Mouse (Mus musculus) midbrain, embryonic 11.5 days (tissue): ENCODE measurements around the gene Trip12. TPM values are rescaled to one million over a fixed set of nuclear protein-coding genes. Genes with fewer than 3 reads are reported as not detected.

Experiments used
- ATAC-seq: fragments of 200-750 bp; cut with Nextera tagmentation; 2 replicates; pipeline ENCODE4 v1.8.0; 2017; ENCODE audit warnings: moderate TSS enrichment, moderate library complexity; ENCODE audit not compliant: low FRiP score
- DNase-seq: peaks from one replicate; pipeline ENCODE4 v3.0.0; 2015; ENCODE audit warnings: low spot score; ENCODE audit errors: missing footprints
- H3K27ac ChIP-seq: fragments of 300-500 bp; sonication (generic); 2 replicates; pipeline ENCODE4 v1.5.1; 2014; ENCODE audit warnings: low read depth, low read length
- H3K27me3 ChIP-seq: fragments of 300-500 bp; sonication (generic); 2 replicates; pipeline ENCODE4 v1.6.1; 2014; ENCODE audit warnings: mild to moderate bottlenecking, low read length, moderate library complexity, mixed read lengths; ENCODE audit not compliant: control insufficient read depth, insufficient read depth
- H3K36me3 ChIP-seq: fragments of 300-500 bp; sonication (generic); 2 replicates; pipeline ENCODE4 v1.6.1; 2014; ENCODE audit warnings: mild to moderate bottlenecking, low read length, moderate library complexity, mixed read lengths; ENCODE audit not compliant: control insufficient read depth, insufficient read depth
- H3K4me1 ChIP-seq: fragments of 300-500 bp; sonication (generic); 2 replicates; pipeline ENCODE4 v1.6.1; 2014; ENCODE audit warnings: low read length; ENCODE audit not compliant: control insufficient read depth, insufficient read depth
- H3K4me2 ChIP-seq: fragments of 300-500 bp; sonication (generic); 2 replicates; pipeline ENCODE4 v1.6.1; 2014; ENCODE audit warnings: mild to moderate bottlenecking, moderate library complexity
- H3K4me3 ChIP-seq: fragments of 300-500 bp; sonication (generic); 2 replicates; pipeline ENCODE4 v1.5.1; 2014; ENCODE audit warnings: low read depth, low read length
- H3K9ac ChIP-seq: fragments of 300-500 bp; sonication (generic); 2 replicates; pipeline ENCODE4 v1.6.1; 2014; ENCODE audit warnings: low read length
- H3K9me3 ChIP-seq: fragments of 300-500 bp; sonication (generic); 2 replicates; pipeline ENCODE4 v1.6.1; 2016; ENCODE audit warnings: low read length; ENCODE audit not compliant: control insufficient read depth
- WGBS: fragments of 180-500 bp; shearing (Covaris S2); extraction: QIAGEN DNeasy Blood & Tissue Kit; methylation state at CpG from one replicate; pipeline ENCODE4 v1.1.7; 2014; 5-methylcytosine and 5-hydroxymethylcytosine counted together
- polyA plus RNA-seq: library from polyadenylated mRNA; unstranded; fragments of >200 nt; fragmentation: Nextera tagmentation; extraction: Ambion mirVana; gene quantifications from 2 replicates; pipeline ENCODE4 v1.2.1, GENCODE M21; 2014

The Trip12 gene
- polyA plus RNA-seq, result 99.4 and 107 TPM in 2 replicates

- Histone ChIP-seq H3K4me2 (peak within 1 kb of the TSS; percentile 73), H3K4me3 (peak within 1 kb of the TSS; percentile 97), H3K4me1 (peaks cover 6% of the 10 kb centered on the region; the same call in 1 of the 2 replicates), H3K27me3 (no peaks in the 10 kb centered on the region), H3K27ac (peak within 1 kb of the TSS; percentile 89), H3K36me3 (no peaks in the 10 kb centered on the region), H3K9me3 (no peaks in the 10 kb centered on the region), H3K9ac (peak within 1 kb of the TSS; percentile 97)
- under 1% methylated on average over 38 of the region's 39 CpGs for WGBS
- ATAC-seq (peak; percentile 66), DNase-seq (peak; percentile 96)
Observed at GRCm38 (mm10) chr1:84840018-84840664, at the start of gene Trip12. TSS of gene Trip12 (minus strand) at chr1:84840516.

- WGBS, result 7% methylated on average over 7 of the region's 7 CpGs
- peak; percentile 94 for ATAC-seq
- no peak overlapping the region for H3K4me3 ChIP-seq
- peak; percentile 95 for DNase-seq
- peak overlapping the region; percentile 23; the same call in 1 of the 2 replicates for H3K4me2 ChIP-seq
- no peaks in the 10 kb centered on the region for H3K9me3 ChIP-seq
- no peak overlapping the region for H3K9ac ChIP-seq
- peaks cover 12% of the 10 kb centered on the region for H3K4me1 ChIP-seq
- no peaks in the 10 kb centered on the region for H3K27me3 ChIP-seq
- H3K27ac ChIP-seq, result peak overlapping the region; percentile 89
- no peaks in the 10 kb centered on the region for H3K36me3 ChIP-seq
Observed at GRCm38 (mm10) chr1:84890005-84890393, 49.7 kb upstream of the Trip12 start.

GRCm38 (mm10) chr1:84889330-84890004, 49.2 kb upstream of the Trip12 start:
- Histone ChIP-seq H3K4me3 (no peak overlapping the region), H3K27ac (peak overlapping the region; percentile 89), H3K9me3 (no peaks in the 10 kb centered on the region), H3K36me3 (no peaks in the 10 kb centered on the region), H3K4me2 (peak overlapping the region; percentile 23; the same call in 1 of the 2 replicates), H3K4me1 (peaks cover 12% of the 10 kb centered on the region), H3K9ac (peak overlapping the region; percentile 41; the same call in 1 of the 2 replicates), H3K27me3 (no peaks in the 10 kb centered on the region)
- DNase-seq (peak; percentile 86), ATAC-seq (peak; percentile 76)
- WGBS, result 33% methylated on average over 8 of the region's 8 CpGs

- peaks cover 12% of the 10 kb centered on the region for H3K4me1 ChIP-seq
- no peak overlapping the region for H3K4me3 ChIP-seq
- ATAC-seq, result no peak
- DNase-seq, result peak; percentile 85
- H3K4me2 ChIP-seq, result no peak overlapping the region
- H3K9me3 ChIP-seq, result no peaks in the 10 kb centered on the region
- H3K27me3 ChIP-seq, result no peaks in the 10 kb centered on the region
- no peak overlapping the region for H3K27ac ChIP-seq
- H3K36me3 ChIP-seq, result no peaks in the 10 kb centered on the region
- H3K9ac ChIP-seq, result no peak overlapping the region
- 89% methylated on average over 6 of the region's 6 CpGs for WGBS
Observed at GRCm38 (mm10) chr1:84885921-84886320, 45.6 kb upstream of the Trip12 start.

GRCm38 (mm10) chr1:84885174-84885573, 44.9 kb upstream of the Trip12 start:
- WGBS, result 84% methylated on average over 3 of the region's 3 CpGs
- Histone ChIP-seq H3K27ac (no peak overlapping the region), H3K4me1 (peaks cover 10% of the 10 kb centered on the region), H3K27me3 (no peaks in the 10 kb centered on the region), H3K4me3 (no peak overlapping the region), H3K9ac (no peak overlapping the region), H3K4me2 (no peak overlapping the region), H3K36me3 (no peaks in the 10 kb centered on the region), H3K9me3 (no peaks in the 10 kb centered on the region)
- peak; percentile 83 for DNase-seq
- no peak for ATAC-seq

- 77% methylated on average over 4 of the region's 4 CpGs for WGBS
- ATAC-seq, result no peak
- H3K4me2 ChIP-seq, result no peak overlapping the region
- H3K4me3 ChIP-seq, result no peak overlapping the region
- no peaks in the 10 kb centered on the region for H3K27me3 ChIP-seq
- peak; percentile 8 for DNase-seq
- no peak overlapping the region for H3K9ac ChIP-seq
- H3K9me3 ChIP-seq, result no peaks in the 10 kb centered on the region
- H3K27ac ChIP-seq, result no peak overlapping the region
- H3K4me1 ChIP-seq, result peaks cover under 1% of the 10 kb centered on the region
- H3K36me3 ChIP-seq, result no peaks in the 10 kb centered on the region
Observed at GRCm38 (mm10) chr1:84883889-84884288, 43.6 kb upstream of the Trip12 start.

GRCm38 (mm10) chr1:84882937-84883336, 42.6 kb upstream of the Trip12 start:
- H3K4me2 ChIP-seq, result no peak overlapping the region
- H3K27me3 ChIP-seq, result no peaks in the 10 kb centered on the region
- H3K4me1 ChIP-seq, result no peaks in the 10 kb centered on the region
- H3K4me3 ChIP-seq, result no peak overlapping the region
- no peak overlapping the region for H3K27ac ChIP-seq
- no peaks in the 10 kb centered on the region for H3K36me3 ChIP-seq
- no peak for ATAC-seq
- WGBS, result 89% methylated on average over 4 of the region's 4 CpGs
- no peak for DNase-seq
- H3K9ac ChIP-seq, result no peak overlapping the region
- H3K9me3 ChIP-seq, result no peaks in the 10 kb centered on the region

GRCm38 (mm10) chr1:84882066-84882532, 41.8 kb upstream of the Trip12 start:
- H3K27me3 ChIP-seq, result no peaks in the 10 kb centered on the region
- no peak for ATAC-seq
- WGBS, result 33% methylated on average over 2 of the region's 2 CpGs

More at GRCm38 (mm10) chr1:84882066-84882532, 41.8 kb upstream of the Trip12 start:
- Histone ChIP-seq H3K9ac (no peak overlapping the region), H3K9me3 (no peaks in the 10 kb centered on the region), H3K27ac (no peak overlapping the region), H3K4me2 (no peak overlapping the region), H3K36me3 (no peaks in the 10 kb centered on the region), H3K4me3 (no peak overlapping the region), H3K4me1 (no peaks in the 10 kb centered on the region)
- DNase-seq, result no peak
